Mouse (Mus musculus) naive thymus-derived CD4-positive, alpha-beta T cell, adult 2 months (primary cell): Measurements from ENCODE around the gene Tmem238.
A peak's percentile ranks its signal among the peaks of the same experiment; 100 is the strongest.
"Not testable (repeated sequence)": the region's sequence is repeated elsewhere in the genome, so short reads cannot be mapped to it uniquely, and the experiment has no call there.

Experiments used
- DNase-seq: peaks from one replicate; pipeline ENCODE4 v3.0.0-alpha.2; 2011; ENCODE audit warnings: low read depth

The Tmem238 gene

GRCm38 (mm10) chr7:4789436-4789935 lies at the start of gene Tmem238:
Gene Tmem238, minus strand, starts transcription at chr7:4789656.
- peak; percentile 55 for DNase-seq

DNA sequence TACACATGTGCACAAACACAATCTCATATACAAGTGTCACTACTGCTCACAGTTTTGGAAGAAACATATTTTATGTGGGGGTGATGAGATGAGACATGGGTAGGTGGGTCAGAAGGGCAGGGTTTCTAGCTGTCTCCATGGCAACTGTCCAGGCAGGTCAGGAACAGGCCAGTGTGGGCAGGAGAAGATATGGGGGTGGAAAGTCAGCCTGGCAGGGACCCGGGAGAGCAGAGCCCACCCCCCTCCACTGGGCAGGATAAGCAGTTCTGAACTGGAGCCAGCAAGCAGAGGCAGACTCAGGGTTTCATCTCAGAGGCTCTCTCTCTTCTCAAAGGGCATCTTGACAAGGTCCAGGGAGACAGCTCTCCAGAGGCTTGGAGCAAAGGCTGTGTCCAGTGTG lies 48.2 kb upstream of the Tmem238 start:
- DNase-seq: no peak

GRCm38 (mm10) chr7:4836351-4836792 lies 46.9 kb upstream of the Tmem238 start:
- DNase-seq: peak; percentile 86

- DNase-seq: no peak
Measured at GRCm38 (mm10) chr7:4835631-4836327, 46.3 kb upstream of the Tmem238 start.

DNA sequence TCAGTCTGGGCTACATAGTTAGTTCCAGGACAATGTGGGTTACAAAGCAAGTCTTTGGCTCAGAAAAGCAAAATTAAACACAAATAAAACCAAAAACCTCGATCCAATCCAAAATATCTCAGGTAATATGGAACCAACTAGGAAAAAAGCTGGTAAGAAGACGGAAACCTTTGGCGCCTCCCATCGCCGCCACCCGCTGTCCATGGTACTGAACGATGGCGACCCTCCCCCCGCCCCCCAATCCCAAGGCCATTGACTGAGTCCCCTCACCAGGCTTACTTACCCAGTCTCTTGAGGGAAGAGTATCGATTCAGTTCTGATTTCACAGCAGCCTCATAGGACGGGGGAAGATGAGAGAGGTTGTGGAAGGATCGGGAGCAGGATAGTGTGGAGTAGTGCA lies 41.0 kb upstream of the Tmem238 start:
- no peak for DNase-seq

GRCm38 (mm10) chr7:4825365-4825764 lies 35.9 kb upstream of the Tmem238 start:
- no peak for DNase-seq

- no peak for DNase-seq
Measured at GRCm38 (mm10) chr7:4822162-4822907, 32.9 kb upstream of the Tmem238 start.

DNA sequence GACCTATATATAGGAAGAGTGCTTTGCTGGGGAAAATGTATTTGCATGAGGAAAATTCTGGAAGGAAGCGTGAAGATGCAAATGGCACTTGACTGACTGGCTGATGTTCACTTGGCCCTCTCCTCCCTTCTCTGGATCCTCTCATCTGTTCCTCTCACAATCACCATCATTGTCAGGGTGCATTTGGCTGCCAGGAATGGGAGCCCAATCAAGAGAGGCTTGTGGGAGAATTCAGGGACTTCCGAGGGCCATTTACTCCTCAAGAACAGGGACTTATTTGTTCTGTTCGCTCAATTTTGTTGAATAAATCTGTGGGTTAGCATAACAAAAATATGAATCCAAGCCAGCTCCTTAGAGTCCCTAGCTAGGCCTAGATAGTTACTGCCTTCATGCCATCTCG lies 32.2 kb upstream of the Tmem238 start:
- DNase-seq: no peak

- DNase-seq: not testable (repeated sequence)
Measured at GRCm38 (mm10) chr7:4820925-4821324, 31.5 kb upstream of the Tmem238 start.

DNA sequence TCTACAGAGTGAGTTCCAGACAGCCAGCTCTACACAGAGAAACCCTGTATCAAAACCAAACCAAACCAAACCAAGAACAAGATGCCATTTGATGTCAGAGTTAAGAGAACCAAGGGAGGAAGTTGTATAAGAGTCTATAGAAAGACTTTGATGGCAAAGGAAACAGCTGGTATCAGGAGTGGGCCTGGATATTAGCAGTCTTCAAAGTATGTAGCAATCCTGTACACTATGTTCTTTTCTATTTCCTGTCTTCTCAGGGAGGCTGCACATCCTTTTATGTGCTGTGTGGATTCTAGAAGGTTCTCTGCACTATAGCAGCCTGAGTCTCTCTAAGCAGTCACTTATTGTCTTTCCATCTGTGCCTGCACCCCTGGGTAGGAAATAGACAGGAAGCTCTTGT lies 27.1 kb upstream of the Tmem238 start:
- peak; percentile 80 for DNase-seq

DNA sequence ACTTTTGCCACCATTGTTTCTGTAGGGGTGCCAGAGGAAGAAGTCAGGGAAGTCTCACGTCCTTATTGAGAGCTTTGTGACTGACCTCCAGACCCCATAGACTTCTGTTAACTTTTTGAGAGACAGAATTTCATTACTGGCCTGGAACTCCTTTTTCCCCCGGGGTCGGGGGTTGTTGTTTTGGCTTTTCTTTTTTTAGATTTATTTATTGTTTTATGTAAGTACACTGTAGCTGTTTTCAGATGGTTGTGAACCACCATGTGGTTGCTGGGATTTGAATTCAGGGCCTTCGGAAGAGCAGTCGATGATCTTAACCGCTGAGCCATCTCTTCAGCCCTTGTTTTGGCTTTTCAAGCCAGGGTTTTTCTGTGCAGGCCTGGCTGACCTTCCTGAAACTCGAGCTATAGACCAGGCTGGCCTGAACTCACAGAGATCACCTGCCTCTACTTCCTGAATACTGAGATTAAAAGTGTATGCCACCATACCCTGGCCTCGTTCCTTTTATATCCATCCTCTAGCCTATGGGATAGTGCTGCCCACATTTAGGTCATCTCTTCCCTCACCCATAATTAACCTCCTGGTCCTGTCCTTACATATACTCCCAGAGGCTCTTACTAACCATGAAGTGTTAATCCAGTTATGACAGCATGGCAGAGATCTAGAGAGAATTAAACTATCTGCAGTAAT lies 23.8 kb upstream of the Tmem238 start:
- DNase-seq: no peak

GRCm38 (mm10) chr7:4812303-4813104 lies 23.0 kb upstream of the Tmem238 start, which contains the start of gene Ube2s:
Gene Ube2s, minus strand, starts transcription at chr7:4812590.
- DNase-seq: peak; percentile 99

GRCm38 (mm10) chr7:4811842-4812302 lies 22.4 kb upstream of the Tmem238 start:
- peak; percentile 68 for DNase-seq

DNA sequence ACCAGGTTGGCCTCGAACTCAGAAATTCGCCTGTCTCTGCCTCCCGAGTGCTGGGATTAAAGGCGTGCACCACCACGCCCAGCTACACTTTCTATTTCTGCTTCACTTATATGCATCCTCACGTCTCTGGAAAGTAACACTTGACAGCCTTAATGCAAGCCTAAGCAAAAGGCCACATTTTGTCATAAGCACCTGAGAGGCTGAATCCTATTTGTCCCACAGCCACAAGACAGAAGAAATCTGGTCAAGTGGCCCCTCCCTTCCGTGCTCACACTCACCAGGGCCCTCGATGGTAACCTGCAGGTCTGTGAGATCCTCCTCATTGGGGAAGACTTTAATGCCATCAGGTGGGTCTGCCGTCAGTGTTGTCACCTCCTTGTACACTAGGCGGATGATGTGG lies 21.7 kb upstream of the Tmem238 start:
- DNase-seq: not testable (repeated sequence)

- peak; percentile 80 for DNase-seq
Measured at GRCm38 (mm10) chr7:4806716-4807115, 17.3 kb upstream of the Tmem238 start.

DNA sequence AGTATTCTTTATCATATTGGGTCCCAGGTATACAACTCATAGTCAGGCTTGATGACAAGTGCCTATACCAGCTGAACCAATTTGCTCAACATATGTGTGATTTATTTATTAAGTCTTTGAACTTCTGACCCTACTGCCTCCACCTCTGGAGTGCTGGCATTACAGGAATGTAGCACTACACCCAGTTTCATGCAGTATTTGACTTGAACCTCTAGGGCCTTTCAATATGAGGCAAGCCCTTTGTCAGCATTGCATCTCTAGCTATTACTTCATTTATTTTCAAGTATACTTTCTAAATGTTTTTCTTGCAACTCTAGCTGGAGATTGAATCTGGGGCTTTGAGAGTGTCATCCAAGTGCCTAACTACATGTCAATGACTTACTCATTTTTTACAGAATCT lies 12.8 kb upstream of the Tmem238 start:
- DNase-seq: no peak

DNA sequence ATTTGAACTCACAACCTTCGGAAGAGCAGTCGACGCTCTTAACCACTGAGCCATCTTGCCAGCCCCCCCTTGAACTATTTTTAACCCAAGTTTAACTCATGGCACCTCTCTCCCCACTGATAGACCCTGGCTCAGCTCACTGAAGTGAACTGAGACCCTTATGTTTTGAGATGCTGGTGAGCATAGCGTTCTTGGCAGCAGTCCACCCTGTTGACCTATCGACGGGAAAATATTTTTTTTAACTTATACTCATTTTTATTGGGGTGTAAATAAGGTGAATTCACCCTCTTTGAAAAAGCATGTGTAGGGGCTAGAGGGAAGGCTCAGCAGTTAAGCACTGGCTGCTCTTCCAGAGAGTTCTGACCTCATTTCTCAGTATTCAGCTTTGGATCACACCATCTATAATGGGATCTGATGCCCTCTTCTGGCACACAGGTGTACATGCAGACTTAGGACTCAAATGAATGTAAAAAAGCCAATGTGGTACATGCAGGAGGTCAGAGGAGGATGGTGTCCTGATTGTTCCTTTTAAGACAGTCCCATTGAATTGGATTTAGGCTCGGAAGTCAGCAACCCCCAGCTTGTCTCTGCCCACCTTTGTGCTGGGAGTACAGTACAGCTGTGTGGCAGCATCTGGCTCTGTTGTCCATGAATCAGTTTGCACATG lies 6.4 kb upstream of the Tmem238 start:
- peak; percentile 70 for DNase-seq

- no peak for DNase-seq
Measured at GRCm38 (mm10) chr7:4794631-4795168, 5.2 kb upstream of the Tmem238 start.

- DNase-seq: no peak
Measured at GRCm38 (mm10) chr7:4793674-4794073, 4.2 kb upstream of the Tmem238 start.

GRCm38 (mm10) chr7:4793248-4793647 lies 3.8 kb upstream of the Tmem238 start:
- not testable (repeated sequence) for DNase-seq
